Mouse (Mus musculus) heart, embryonic 11.5 days (tissue): Measurements from ENCODE around the gene Jup. TPM values are rescaled to one million over a fixed set of nuclear protein-coding genes. Genes with fewer than 3 reads are reported as not detected.
"Not testable (repeated sequence)": the region's sequence is repeated elsewhere in the genome, so short reads cannot be mapped to it uniquely, and the experiment has no call there.

Experiments
- ATAC-seq: fragments of 200-750 bp; cut with Nextera tagmentation; replicated peaks from 2 replicates; pipeline ENCODE4 v1.8.0; 2017; ENCODE audit warnings: moderate library complexity; ENCODE audit not compliant: insufficient number of reproducible peaks, low FRiP score, low TSS enrichment
- H3K27ac ChIP-seq: fragments of 300-500 bp; sonication (generic); 2 replicates; pipeline ENCODE4 v1.5.1; 2014; ENCODE audit warnings: mild to moderate bottlenecking, low read depth, low read length
- H3K27me3 ChIP-seq: fragments of 300-500 bp; sonication (generic); 2 replicates; pipeline ENCODE4 v1.6.1; 2014; ENCODE audit warnings: mild to moderate bottlenecking, low read length, mixed read lengths; ENCODE audit not compliant: control insufficient read depth, insufficient read depth
- H3K36me3 ChIP-seq: fragments of 300-500 bp; sonication (generic); 2 replicates; pipeline ENCODE4 v1.6.1; 2014; ENCODE audit warnings: mild to moderate bottlenecking, low read length, moderate library complexity, mixed read lengths; ENCODE audit not compliant: control insufficient read depth, insufficient read depth
- H3K4me1 ChIP-seq: fragments of 300-500 bp; sonication (generic); 2 replicates; pipeline ENCODE4 v1.6.1; 2014; ENCODE audit warnings: low read length; ENCODE audit not compliant: control insufficient read depth, insufficient read depth
- H3K4me2 ChIP-seq: fragments of 300-500 bp; sonication (generic); 2 replicates; pipeline ENCODE4 v1.6.1; 2014; ENCODE audit warnings: mild to moderate bottlenecking, moderate library complexity
- H3K4me3 ChIP-seq: fragments of 300-500 bp; sonication (generic); 2 replicates; pipeline ENCODE4 v1.5.1; 2014; ENCODE audit warnings: low read depth, low read length
- H3K9ac ChIP-seq: fragments of 300-500 bp; sonication (generic); 2 replicates; pipeline ENCODE4 v1.6.1; 2014; ENCODE audit warnings: mild to moderate bottlenecking, low read depth, low read length, moderate library complexity
- H3K9me3 ChIP-seq: fragments of 300-500 bp; sonication (generic); replicated peaks from 2 replicates; pipeline ENCODE4 v1.6.1; 2016; ENCODE audit warnings: low read length; ENCODE audit not compliant: control insufficient read depth
- WGBS: fragments of 180-500 bp; shearing (Covaris S2); extraction: QIAGEN DNeasy Blood & Tissue Kit; methylation state at CpG from one replicate; pipeline ENCODE4 v1.1.7; 2014; ENCODE audit not compliant: insufficient replicate concordance; 5-methylcytosine and 5-hydroxymethylcytosine counted together
- polyA plus RNA-seq: library from polyadenylated mRNA; unstranded; fragments of >200 nt; fragmentation: Nextera tagmentation; extraction: Ambion mirVana; gene quantifications from 2 replicates; pipeline ENCODE4 v1.2.1, GENCODE M21; 2014

The Jup gene
- polyA plus RNA-seq, 1 experiment from 2014 or later: 72.2 TPM

GRCm38 (mm10) chr11:100335731-100336130, 61.8 kb downstream of the Jup start:
- H3K9ac ChIP-seq: no peak overlapping the region
- no peaks in the 10 kb centered on the region for H3K9me3 ChIP-seq
- peaks cover 4% of the 10 kb centered on the region; the same call in 1 of the 2 replicates for H3K4me1 ChIP-seq
- no peaks in the 10 kb centered on the region for H3K36me3 ChIP-seq
- WGBS: 60% methylated on average over 3 of the region's 3 CpGs
- H3K27me3 ChIP-seq: no peaks in the 10 kb centered on the region
- no peak overlapping the region for H3K4me2 ChIP-seq
- no peak overlapping the region for H3K4me3 ChIP-seq
- no peak overlapping the region for H3K27ac ChIP-seq
- no peak for ATAC-seq

GRCm38 (mm10) chr11:100333944-100334457, 63.6 kb downstream of the Jup start, which contains the start of gene Gast:
Gast (plus strand) TSS chr11:100334407.
- Histone ChIP-seq H3K4me1 (peaks cover 4% of the 10 kb centered on the region; the same call in 1 of the 2 replicates), H3K27ac (no peak within 1 kb of the TSS), H3K36me3 (no peaks in the 10 kb centered on the region), H3K4me2 (no peak within 1 kb of the TSS), H3K9ac (no peak within 1 kb of the TSS), H3K27me3 (no peaks in the 10 kb centered on the region), H3K9me3 (no peaks in the 10 kb centered on the region), H3K4me3 (no peak within 1 kb of the TSS)
- no peak for ATAC-seq
- 68% methylated on average over 6 of the region's 6 CpGs for WGBS

GRCm38 (mm10) chr11:100332766-100333515, 64.6 kb downstream of the Jup start:
- WGBS: 68% methylated on average over 9 of the region's 9 CpGs
- no peak overlapping the region for H3K4me2 ChIP-seq
- H3K27me3 ChIP-seq: no peaks in the 10 kb centered on the region
- peaks cover 4% of the 10 kb centered on the region; the same call in 1 of the 2 replicates for H3K4me1 ChIP-seq
- no peak for ATAC-seq
- no peak overlapping the region for H3K9ac ChIP-seq
- H3K4me3 ChIP-seq: no peak overlapping the region
- H3K9me3 ChIP-seq: no peaks in the 10 kb centered on the region
- H3K27ac ChIP-seq: no peak overlapping the region
- H3K36me3 ChIP-seq: no peaks in the 10 kb centered on the region

GRCm38 (mm10) chr11:100330816-100331375, 66.7 kb downstream of the Jup start:
- H3K4me1 ChIP-seq, H3K9me3 ChIP-seq, H3K4me2 ChIP-seq, ATAC-seq, H3K9ac ChIP-seq, H3K36me3 ChIP-seq, H3K27me3 ChIP-seq, H3K4me3 ChIP-seq, H3K27ac ChIP-seq: not testable (repeated sequence)
- WGBS: 60% methylated on average over 8 of the region's 8 CpGs

- Histone ChIP-seq H3K4me3 (no peak overlapping the region), H3K27ac (no peak overlapping the region), H3K27me3 (no peaks in the 10 kb centered on the region), H3K9ac (no peak overlapping the region), H3K4me1 (peaks cover 7% of the 10 kb centered on the region; the same call in 1 of the 2 replicates), H3K9me3 (no peaks in the 10 kb centered on the region), H3K36me3 (no peaks in the 10 kb centered on the region), H3K4me2 (no peak overlapping the region)
- 60% methylated on average over 16 of the region's 16 CpGs for WGBS
- no peak for ATAC-seq
These were observed 67.3 kb downstream of the Jup start for GRCm38 (mm10) chr11:100330235-100330634.

- peaks cover 7% of the 10 kb centered on the region; the same call in 1 of the 2 replicates for H3K4me1 ChIP-seq
- H3K9ac ChIP-seq: no peak overlapping the region
- 73% methylated on average over 6 of the region's 6 CpGs for WGBS
- no peak overlapping the region for H3K4me3 ChIP-seq
- no peak overlapping the region for H3K4me2 ChIP-seq
- H3K9me3 ChIP-seq: no peaks in the 10 kb centered on the region
- no peaks in the 10 kb centered on the region for H3K27me3 ChIP-seq
- ATAC-seq: no peak
- no peaks in the 10 kb centered on the region for H3K36me3 ChIP-seq
- no peak overlapping the region for H3K27ac ChIP-seq
These were observed 69.8 kb downstream of the Jup start for GRCm38 (mm10) chr11:100327761-100328160.

- no peaks in the 10 kb centered on the region for H3K36me3 ChIP-seq
- H3K27ac ChIP-seq: peak overlapping the region; percentile 50; the same call in 1 of the 2 replicates
- 49% methylated on average over 11 of the region's 11 CpGs for WGBS
- H3K4me3 ChIP-seq: no peak overlapping the region
- no peaks in the 10 kb centered on the region for H3K9me3 ChIP-seq
- H3K9ac ChIP-seq: no peak overlapping the region
- no peaks in the 10 kb centered on the region for H3K27me3 ChIP-seq
- no peak for ATAC-seq
- H3K4me1 ChIP-seq: peaks cover 7% of the 10 kb centered on the region; the same call in 1 of the 2 replicates
- no peak overlapping the region for H3K4me2 ChIP-seq
These were observed 70.2 kb downstream of the Jup start for GRCm38 (mm10) chr11:100327316-100327715.

- WGBS: 74% methylated on average over 11 of the region's 11 CpGs
These were observed 72.4 kb downstream of the Jup start for GRCm38 (mm10) chr11:100325062-100325629.

More at GRCm38 (mm10) chr11:100325062-100325629, 72.4 kb downstream of the Jup start:
- no peak overlapping the region for H3K4me2 ChIP-seq
- H3K27ac ChIP-seq: no peak overlapping the region
- no peaks in the 10 kb centered on the region for H3K27me3 ChIP-seq
- H3K4me3 ChIP-seq: no peak overlapping the region
- H3K4me1 ChIP-seq: peaks cover 7% of the 10 kb centered on the region; the same call in 1 of the 2 replicates
- peaks cover 9% of the 10 kb centered on the region for H3K36me3 ChIP-seq
- ATAC-seq: no peak
- no peak overlapping the region for H3K9ac ChIP-seq
- no peaks in the 10 kb centered on the region for H3K9me3 ChIP-seq
